Mouse (Mus musculus) mature B cell (primary cell): ENCODE results near the gene Nup54.

Experiments
- in situ Hi-C: fragments of 300-500 bp; cut with MboI; formaldehyde crosslinking; loops from 2 replicates; pipeline ENCODE4 v1.14.3; 2019

The Nup54 gene

DNA sequence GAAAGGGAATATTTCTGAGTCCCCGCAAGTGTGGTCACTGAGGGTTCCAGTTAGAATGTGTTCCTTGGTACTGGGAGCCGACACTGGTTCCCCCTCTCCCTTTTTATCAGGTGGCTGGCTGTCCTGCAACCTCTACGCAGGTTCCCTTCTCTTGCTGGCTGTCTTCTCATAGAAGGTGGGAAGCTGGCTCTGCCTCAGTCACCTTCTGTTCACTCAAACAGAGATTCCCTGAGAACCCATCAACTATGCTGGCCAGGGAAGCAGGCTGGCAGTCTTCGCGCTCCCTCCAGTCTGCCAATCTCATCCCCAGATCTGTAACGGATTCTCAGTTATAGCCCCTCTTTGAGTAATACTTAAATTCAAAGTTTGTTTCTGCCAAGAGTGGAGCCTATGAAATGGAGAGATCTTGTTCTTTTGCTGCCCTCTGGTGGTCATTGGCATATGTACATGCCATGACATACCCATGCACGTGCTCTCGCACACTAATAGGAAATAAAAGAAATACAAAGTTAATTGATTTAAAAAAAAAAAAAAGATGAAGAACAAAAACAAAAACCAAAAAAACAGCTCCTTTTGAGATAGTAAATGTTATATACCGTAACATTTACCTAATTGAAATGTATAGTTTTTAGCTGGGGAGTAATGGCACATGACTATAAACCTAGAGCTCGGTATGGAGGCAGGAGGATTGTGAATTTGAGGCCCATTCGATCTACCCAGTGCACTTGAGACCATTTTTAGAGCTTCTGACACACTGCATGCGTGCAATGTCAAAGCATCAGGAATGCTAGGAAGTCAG is 53.3 kb downstream of the Nup54 start:
- in situ Hi-C loops = loop anchor here (25.0 kb wide), 1 partner anchor 194 kb away; no protein-coding TSS in a partner anchor

DNA sequence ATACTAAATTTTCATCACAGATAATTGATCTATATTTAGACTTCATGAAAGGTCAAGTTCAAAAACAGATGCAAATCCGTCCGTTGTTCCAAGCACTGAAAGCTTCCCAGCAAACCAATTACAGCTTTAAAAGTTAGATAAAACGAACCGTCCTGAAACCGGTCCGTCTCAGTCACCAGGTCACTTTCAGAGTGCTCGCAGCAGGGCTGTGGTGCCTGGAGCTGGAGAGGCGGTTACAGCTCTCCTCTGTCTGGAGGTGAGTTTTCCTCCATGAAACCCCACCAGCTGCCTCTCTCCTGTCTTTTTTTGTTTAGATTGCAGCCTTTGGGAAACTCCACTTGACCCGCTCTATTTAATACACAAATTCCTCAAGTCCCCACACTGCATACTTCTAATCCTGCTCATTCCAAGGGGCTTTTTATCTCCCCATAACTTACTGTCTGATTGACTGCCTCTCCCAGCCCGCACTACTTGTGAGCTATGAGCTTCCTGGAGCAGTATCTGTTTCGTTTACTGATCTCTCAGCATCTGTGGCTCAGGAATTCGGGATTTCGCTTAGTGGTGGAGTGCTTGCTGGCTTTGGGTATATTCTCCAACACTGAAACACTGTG is 58.1 kb downstream of the Nup54 start:
- in situ Hi-C loops = loop anchor here (5.0 to 25.0 kb wide), 2 partner anchors 60 to 190 kb away; no protein-coding TSS in a partner anchor

DNA sequence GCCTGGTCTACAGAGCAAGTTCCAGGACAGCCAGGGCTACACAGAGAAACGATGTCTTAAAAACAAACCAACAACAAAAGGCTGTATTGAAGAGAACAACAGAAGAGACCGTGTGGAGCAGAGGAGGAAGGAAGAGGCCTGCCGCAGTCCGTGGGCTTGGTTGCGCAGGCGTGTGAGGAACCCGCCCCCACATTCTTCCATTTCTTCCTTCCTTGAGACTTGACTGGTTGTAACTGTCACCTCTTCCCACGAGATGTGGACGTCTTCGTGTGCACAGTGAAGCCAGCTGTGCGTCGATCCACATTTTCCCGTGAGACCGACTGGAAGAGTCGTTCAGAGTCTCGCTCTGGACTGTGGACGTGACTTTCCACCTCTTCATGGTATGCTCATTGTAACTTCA is 59.7 kb downstream of the Nup54 start:
- in situ Hi-C loops = loop anchor here (5.0 to 25.0 kb wide), 2 partner anchors 58 to 188 kb away; no protein-coding TSS in a partner anchor

DNA sequence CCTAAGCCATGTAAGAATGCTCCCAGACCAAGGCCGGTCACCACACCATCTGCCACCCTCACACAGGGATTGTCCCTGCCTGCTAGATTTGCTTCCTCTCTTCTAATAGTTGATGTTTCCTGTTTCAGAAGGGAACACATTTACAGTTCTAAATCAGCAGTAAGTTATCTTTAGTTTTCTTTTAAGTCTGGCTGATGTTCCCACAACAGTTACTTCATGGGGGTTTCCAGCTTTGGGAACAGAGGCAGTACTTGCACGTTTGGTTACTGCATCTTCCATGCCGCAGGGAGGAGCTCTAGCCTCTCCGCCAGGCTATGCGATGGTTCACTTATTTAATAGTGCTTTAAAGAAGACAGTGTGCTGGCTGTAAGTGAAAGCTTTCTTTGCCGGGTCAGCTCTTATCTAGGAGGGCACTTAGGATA is 60.3 kb downstream of the Nup54 start:
- in situ Hi-C loops = loop anchor here (5.0 to 25.0 kb wide), 2 partner anchors 57 to 187 kb away; no protein-coding TSS in a partner anchor

- in situ Hi-C loops = no loop called here
Observed at GRCm38 (mm10) chr5:92372605-92373004, 62.4 kb downstream of the Nup54 start.

GRCm38 (mm10) chr5:92371361-92371976 is 63.5 kb downstream of the Nup54 start:
- in situ Hi-C loops = no loop called here

- in situ Hi-C loops = no loop called here
Observed at GRCm38 (mm10) chr5:92370891-92371290, 64.1 kb downstream of the Nup54 start.

GRCm38 (mm10) chr5:92370392-92370791 is 64.6 kb downstream of the Nup54 start:
- in situ Hi-C loops = no loop called here

- in situ Hi-C loops = no loop called here
Observed at GRCm38 (mm10) chr5:92369151-92369994, 65.6 kb downstream of the Nup54 start.

- in situ Hi-C loops = no loop called here
Observed at GRCm38 (mm10) chr5:92368392-92368791, 66.6 kb downstream of the Nup54 start.

- in situ Hi-C loops = no loop called here
Observed at GRCm38 (mm10) chr5:92366565-92366964, 68.5 kb downstream of the Nup54 start.
